Mouse (Mus musculus) thymus, adult 2 months (tissue): ENCODE data around the gene Madcam1.

ENCODE experiments used
- CTCF ChIP-seq: fragments of 200-500 bp; IDR thresholded peaks from 2 replicates; pipeline ENCODE4 v1.5.1; 2012; ENCODE audit warnings: mild to moderate bottlenecking, control low read depth, low read length, moderate library complexity, borderline replicate concordance; ENCODE audit not compliant: control insufficient read depth, poor library complexity, insufficient read depth; ENCODE audit errors: extremely low read depth
- POLR2A ChIP-seq: fragments of 200-500 bp; IDR thresholded peaks from 2 replicates; pipeline ENCODE4 v1.6.1; 2012; ENCODE audit warnings: mild to moderate bottlenecking, low read length, control low read depth, moderate library complexity; ENCODE audit not compliant: control insufficient read depth, poor library complexity, insufficient read depth; ENCODE audit errors: extremely low read depth

GRCm38 (mm10) chr10:79705951-79706350 lies 41.6 kb downstream of the Madcam1 start:
- TF ChIP-seq POLR2A: no peak
- no peak for TF ChIP-seq CTCF
